Mouse (Mus musculus) liver, postnatal 0 days (tissue): ENCODE measurements around the gene Trim10.

ENCODE experiments used
- CTCF ChIP-seq: sonication (generic); IDR thresholded peaks from 2 replicates; pipeline ENCODE4 v1.5.1; 2016; ENCODE audit warnings: antibody characterized with exemption, low read depth
- EP300 ChIP-seq: IDR thresholded peaks from 2 replicates; pipeline ENCODE4 v1.6.1; 2016; ENCODE audit warnings: antibody characterized with exemption, low read depth, mild to moderate bottlenecking

GRCm38 (mm10) chr17:36866719-36867527 is 2.5 kb upstream of the Trim10 start, which contains the start of gene Trim15:
- TF ChIP-seq EP300 (no peak), CTCF (no peak)
